Mouse (Mus musculus): ENCODE results near the gene Nfe2l2. TPM values are rescaled to one million over a fixed set of nuclear protein-coding genes. Genes with fewer than 3 reads are reported as not detected.

Gene Nfe2l2
- polyA plus RNA-seq, 1 experiment from 2014 or later, result 69.6 TPM

GRCm38 (mm10) chr2:75733177-75733576 lies 28.7 kb upstream of the Nfe2l2 start:
- 78% methylated on average over 7 of the region's 7 CpGs for WGBS
- DNase-seq (ENCODE audit: low spot score), result no peak

GRCm38 (mm10) chr2:75731929-75732328 lies 27.5 kb upstream of the Nfe2l2 start:
- ATAC-seq (replicated peaks; ENCODE audit: low FRiP score) (no peak), DNase-seq (ENCODE audit: low spot score) (no peak)
- no peak overlapping the region for H3K4me2 ChIP-seq
- H3K27me3 ChIP-seq (replicated peaks; ENCODE audit: control insufficient read depth, insufficient read depth, low read length), result no peaks in the 10 kb centered on the region
- H3K36me3 ChIP-seq (ENCODE audit: control insufficient read depth, insufficient read depth, low read length), result no peaks in the 10 kb centered on the region
- no peak overlapping the region for H3K9ac ChIP-seq (ENCODE audit: low read depth, low read length)
- no peaks in the 10 kb centered on the region; the same call in 1 of the 2 replicates for H3K4me1 ChIP-seq (replicated peaks; ENCODE audit: control insufficient read depth, insufficient read depth, low read length)
- H3K9me3 ChIP-seq (ENCODE audit: control insufficient read depth, low read length), result no peaks in the 10 kb centered on the region
- no peak overlapping the region for H3K4me3 ChIP-seq (ENCODE audit: low read depth, low read length)
- no peak overlapping the region for H3K27ac ChIP-seq (ENCODE audit: low read depth, low read length)
- WGBS, result 49% methylated on average over 2 of the region's 2 CpGs

More at GRCm38 (mm10) chr2:75733177-75733576, 28.7 kb upstream of the Nfe2l2 start:
- no peak overlapping the region for H3K4me2 ChIP-seq
- H3K4me3 ChIP-seq (ENCODE audit: low read depth, low read length), result no peak overlapping the region
- no peak overlapping the region for H3K9ac ChIP-seq (ENCODE audit: low read depth, low read length)
- H3K4me1 ChIP-seq (replicated peaks; ENCODE audit: control insufficient read depth, insufficient read depth, low read length), result no peaks in the 10 kb centered on the region; the same call in 1 of the 2 replicates
- H3K36me3 ChIP-seq (ENCODE audit: control insufficient read depth, insufficient read depth, low read length), result no peaks in the 10 kb centered on the region
- ATAC-seq (replicated peaks; ENCODE audit: low FRiP score), result no peak
- no peak overlapping the region for H3K27ac ChIP-seq (ENCODE audit: low read depth, low read length)
- no peaks in the 10 kb centered on the region for H3K27me3 ChIP-seq (replicated peaks; ENCODE audit: control insufficient read depth, insufficient read depth, low read length)
- H3K9me3 ChIP-seq (ENCODE audit: control insufficient read depth, low read length), result no peaks in the 10 kb centered on the region

- Histone ChIP-seq H3K4me2 (no peak overlapping the region), H3K9ac (ENCODE audit: low read depth, low read length) (no peak overlapping the region), H3K27ac (ENCODE audit: low read depth, low read length) (no peak overlapping the region), H3K4me3 (ENCODE audit: low read depth, low read length) (no peak overlapping the region), H3K4me1 (replicated peaks; ENCODE audit: control insufficient read depth, insufficient read depth, low read length) (no peaks in the 10 kb centered on the region; the same call in 1 of the 2 replicates), H3K36me3 (ENCODE audit: control insufficient read depth, insufficient read depth, low read length) (no peaks in the 10 kb centered on the region), H3K9me3 (ENCODE audit: control insufficient read depth, low read length) (no peaks in the 10 kb centered on the region), H3K27me3 (replicated peaks; ENCODE audit: control insufficient read depth, insufficient read depth, low read length) (no peaks in the 10 kb centered on the region)
- no peak for DNase-seq (ENCODE audit: low spot score)
- WGBS, result 48% methylated on average over 5 of the region's 5 CpGs
- no peak for ATAC-seq (replicated peaks; ENCODE audit: low FRiP score)
These were observed 26.8 kb upstream of the Nfe2l2 start for GRCm38 (mm10) chr2:75731233-75731651.

- H3K4me2 ChIP-seq, result no peak overlapping the region
- ATAC-seq (replicated peaks; ENCODE audit: low FRiP score) (no peak), DNase-seq (ENCODE audit: low spot score) (no peak)
- H3K36me3 ChIP-seq (ENCODE audit: control insufficient read depth, insufficient read depth, low read length), result no peaks in the 10 kb centered on the region
- WGBS, result 81% methylated on average over 10 of the region's 10 CpGs
- no peaks in the 10 kb centered on the region; the same call in 1 of the 2 replicates for H3K4me1 ChIP-seq (replicated peaks; ENCODE audit: control insufficient read depth, insufficient read depth, low read length)
- no peak overlapping the region for H3K9ac ChIP-seq (ENCODE audit: low read depth, low read length)
- H3K27ac ChIP-seq (ENCODE audit: low read depth, low read length), result no peak overlapping the region
- no peaks in the 10 kb centered on the region for H3K27me3 ChIP-seq (replicated peaks; ENCODE audit: control insufficient read depth, insufficient read depth, low read length)
- H3K4me3 ChIP-seq (ENCODE audit: low read depth, low read length), result no peak overlapping the region
- H3K9me3 ChIP-seq (ENCODE audit: control insufficient read depth, low read length), result no peaks in the 10 kb centered on the region
These were observed 25.6 kb upstream of the Nfe2l2 start for GRCm38 (mm10) chr2:75730052-75730451.

GRCm38 (mm10) chr2:75724863-75725445 lies 20.5 kb upstream of the Nfe2l2 start:
- no peak overlapping the region for H3K4me2 ChIP-seq
- H3K27me3 ChIP-seq (replicated peaks; ENCODE audit: control insufficient read depth, insufficient read depth, low read length), result no peaks in the 10 kb centered on the region
- H3K9ac ChIP-seq (ENCODE audit: low read depth, low read length), result no peak overlapping the region
- no peaks in the 10 kb centered on the region for H3K9me3 ChIP-seq (ENCODE audit: control insufficient read depth, low read length)
- DNase-seq (ENCODE audit: low spot score) (no peak), ATAC-seq (replicated peaks; ENCODE audit: low FRiP score) (no peak)
- WGBS, result 78% methylated on average over 5 of the region's 5 CpGs
- no peaks in the 10 kb centered on the region for H3K4me1 ChIP-seq (replicated peaks; ENCODE audit: control insufficient read depth, insufficient read depth, low read length)
- H3K4me3 ChIP-seq (ENCODE audit: low read depth, low read length), result no peak overlapping the region
- no peak overlapping the region for H3K27ac ChIP-seq (ENCODE audit: low read depth, low read length)
- no peaks in the 10 kb centered on the region for H3K36me3 ChIP-seq (ENCODE audit: control insufficient read depth, insufficient read depth, low read length)

GRCm38 (mm10) chr2:75723481-75723880 lies 19.0 kb upstream of the Nfe2l2 start:
- Histone ChIP-seq H3K27me3 (replicated peaks; ENCODE audit: control insufficient read depth, insufficient read depth, low read length) (no peaks in the 10 kb centered on the region), H3K36me3 (ENCODE audit: control insufficient read depth, insufficient read depth, low read length) (no peaks in the 10 kb centered on the region), H3K4me2 (no peak overlapping the region), H3K27ac (ENCODE audit: low read depth, low read length) (no peak overlapping the region), H3K9ac (ENCODE audit: low read depth, low read length) (no peak overlapping the region), H3K4me1 (replicated peaks; ENCODE audit: control insufficient read depth, insufficient read depth, low read length) (no peaks in the 10 kb centered on the region), H3K9me3 (ENCODE audit: control insufficient read depth, low read length) (no peaks in the 10 kb centered on the region), H3K4me3 (ENCODE audit: low read depth, low read length) (no peak overlapping the region)
- DNase-seq (ENCODE audit: low spot score) (no peak), ATAC-seq (replicated peaks; ENCODE audit: low FRiP score) (no peak)
- WGBS, result 89% methylated on average over 8 of the region's 8 CpGs

- Histone ChIP-seq H3K27me3 (replicated peaks; ENCODE audit: control insufficient read depth, insufficient read depth, low read length) (no peaks in the 10 kb centered on the region), H3K4me3 (ENCODE audit: low read depth, low read length) (no peak overlapping the region), H3K4me2 (no peak overlapping the region), H3K9me3 (ENCODE audit: control insufficient read depth, low read length) (no peaks in the 10 kb centered on the region), H3K36me3 (ENCODE audit: control insufficient read depth, insufficient read depth, low read length) (no peaks in the 10 kb centered on the region), H3K9ac (ENCODE audit: low read depth, low read length) (no peak overlapping the region), H3K4me1 (replicated peaks; ENCODE audit: control insufficient read depth, insufficient read depth, low read length) (no peaks in the 10 kb centered on the region), H3K27ac (ENCODE audit: low read depth, low read length) (no peak overlapping the region)
- WGBS, result 72% methylated on average over 5 of the region's 5 CpGs
- ATAC-seq (replicated peaks; ENCODE audit: low FRiP score), result no peak
- DNase-seq (ENCODE audit: low spot score), result no peak
These were observed 18.5 kb upstream of the Nfe2l2 start for GRCm38 (mm10) chr2:75722893-75723292.

GRCm38 (mm10) chr2:75720236-75721027 lies 16.0 kb upstream of the Nfe2l2 start:
- no peaks in the 10 kb centered on the region for H3K9me3 ChIP-seq (ENCODE audit: control insufficient read depth, low read length)
- ATAC-seq (replicated peaks; ENCODE audit: low FRiP score) (no peak), DNase-seq (ENCODE audit: low spot score) (no peak)
- H3K36me3 ChIP-seq (ENCODE audit: control insufficient read depth, insufficient read depth, low read length), result no peaks in the 10 kb centered on the region
- 65% methylated on average over 11 of the region's 11 CpGs for WGBS
- H3K4me1 ChIP-seq (replicated peaks; ENCODE audit: control insufficient read depth, insufficient read depth, low read length), result peaks cover 8% of the 10 kb centered on the region; the same call in 1 of the 2 replicates
- no peak overlapping the region for H3K4me2 ChIP-seq
- no peak overlapping the region for H3K27ac ChIP-seq (ENCODE audit: low read depth, low read length)
- no peak overlapping the region for H3K4me3 ChIP-seq (ENCODE audit: low read depth, low read length)
- H3K27me3 ChIP-seq (replicated peaks; ENCODE audit: control insufficient read depth, insufficient read depth, low read length), result no peaks in the 10 kb centered on the region
- H3K9ac ChIP-seq (ENCODE audit: low read depth, low read length), result no peak overlapping the region

Measured in liver, embryonic 11.5 days (tissue).